ENCODE assay signal across 30 mouse cellular contexts in genomic region chr3:54424146-54424545, GRCm38 (mm10).
DNase-seq lines count a peak whose midpoint lies in the region; ATAC-seq lines count a peak whose summit lies in the region.
"Had no signal": no experiment of that assay in that cellular context is flagged by ENCODE, and none has a peak within 500 bp of the region (broad histone marks: within the 10 kb centered on the region; RNA-seq: fewer than 3 reads in every experiment).

No protein-coding gene starts in this region.

- no peak overlapping the region for H3K4me2 ChIP-seq in heart, embryonic 16.5 days (ENCODE audit: low read depth, low read length)
- H3K4me2 ChIP-seq: embryonic facial prominence, embryonic 13.5 days; forebrain, embryonic 12.5 days; forebrain, embryonic 15.5 days; heart, embryonic 13.5 days; hindbrain, embryonic 14.5 days had no signal

- H3K9ac ChIP-seq in heart, embryonic 16.5 days (ENCODE audit: low read length), result no peak overlapping the region
- H3K9ac ChIP-seq: embryonic facial prominence, embryonic 13.5 days; forebrain, embryonic 12.5 days; forebrain, embryonic 15.5 days; heart, embryonic 13.5 days; hindbrain, embryonic 14.5 days had no signal

- DNase-seq in heart, adult 11 months, result peak; percentile 64
- DNase-seq in heart, postnatal 4 days, result no peak
- no peak for DNase-seq in heart, postnatal 36 days
- DNase-seq in right cerebral cortex, adult 2 months (ENCODE audit: low spot score in 2 of 2), result peak; percentile 5 to 10
- DNase-seq in right cerebral cortex, postnatal 10 days (ENCODE audit: low spot score in 2 of 2), result no peak
- DNase-seq: adrenal gland, postnatal 10 days; adrenal gland, postnatal 36 days; B cell, adult 2 months; cerebellum, adult 11 months; cerebellum, adult 8-10 months; cerebellum, postnatal 10 days; cerebellum, postnatal 36 days; embryo, embryonic 11 days; gastrocnemius, adult 2 months; gastrocnemius, postnatal 14 days; heart, adult 18-20 months had no signal

- 0 out of 2 replicates have a peak, but pooled peaks have one; percentile 14 for ATAC-seq in heart, embryonic 16.5 days (replicated peaks; ENCODE audit: extremely low read depth, insufficient read depth, low FRiP score)
- ATAC-seq in inflammation-experienced regulatory T-cells, adult 6 months, result no peak
- ATAC-seq: forebrain, embryonic 15.5 days; hindbrain, postnatal 0 days; intestine, postnatal 0 days; Patski had no signal

- H3K27ac ChIP-seq in heart, embryonic 16.5 days (ENCODE audit: low read length), result no peak overlapping the region
- H3K27ac ChIP-seq: embryonic facial prominence, embryonic 10.5 days; embryonic facial prominence, embryonic 13.5 days; forebrain, embryonic 12.5 days; forebrain, embryonic 15.5 days; gastrocnemius, adult 2 months; heart, embryonic 13.5 days; hindbrain, embryonic 14.5 days; hindbrain, postnatal 0 days had no signal

- H3K4me1 ChIP-seq in heart, embryonic 16.5 days (ENCODE audit: control insufficient read depth, insufficient read depth, low read length), result no peaks in the 10 kb centered on the region
- H3K4me1 ChIP-seq: forebrain, embryonic 12.5 days; forebrain, embryonic 15.5 days; heart, embryonic 13.5 days had no signal

- intact Hi-C loops in heart, postnatal 36 days (cut with DNase I), result no loop called here

- H3K36me3 ChIP-seq in heart, embryonic 16.5 days (ENCODE audit: control insufficient read depth, insufficient read depth), result no peaks in the 10 kb centered on the region
- H3K36me3 ChIP-seq: embryonic facial prominence, embryonic 10.5 days; embryonic facial prominence, embryonic 13.5 days; forebrain, embryonic 12.5 days; forebrain, embryonic 15.5 days; G1E; heart, embryonic 13.5 days had no signal

- H3K9me3 ChIP-seq in heart, embryonic 16.5 days (replicated peaks; ENCODE audit: control insufficient read depth, low read length), result no peaks in the 10 kb centered on the region
- H3K9me3 ChIP-seq: embryonic facial prominence, embryonic 10.5 days; embryonic facial prominence, embryonic 13.5 days; forebrain, embryonic 12.5 days; forebrain, embryonic 15.5 days; heart, embryonic 13.5 days had no signal

- WGBS in heart, embryonic 16.5 days, result 66% methylated on average over 4 of the region's 4 CpGs

- no peak overlapping the region for H3K4me3 ChIP-seq in heart, embryonic 16.5 days (ENCODE audit: low read length)
- H3K4me3 ChIP-seq: embryonic facial prominence, embryonic 10.5 days; embryonic facial prominence, embryonic 13.5 days; erythroblast, embryonic 14.5 days; forebrain, embryonic 12.5 days; forebrain, embryonic 15.5 days; gastrocnemius, adult 2 months; heart, embryonic 13.5 days had no signal

- H3K27me3 ChIP-seq in heart, embryonic 16.5 days (ENCODE audit: control insufficient read depth, insufficient read depth, low read length), result no peaks in the 10 kb centered on the region
- H3K27me3 ChIP-seq: CH12.LX; embryonic facial prominence, embryonic 13.5 days; forebrain, embryonic 12.5 days; forebrain, embryonic 15.5 days; heart, embryonic 13.5 days; Patski had no signal

Comparison
In these comparisons a context has a peak if more than half of its experiments do, and no peak if none do; other contexts are left out.
1. DNase-seq: peak in heart, adult 11 months (single experiment) and right cerebral cortex, adult 2 months (2 of 2); none in heart, postnatal 4 days (single experiment), heart, postnatal 36 days (0 of 2) and right cerebral cortex, postnatal 10 days (0 of 2).